Mouse (Mus musculus): ENCODE measurements around the gene Cryzl1.

GRCm38 (mm10) chr16:91680656-91681055, 48.1 kb downstream of the Cryzl1 start:
- TF ChIP-seq CTCF (IDR thresholded peaks at IDR 0.05; ENCODE audit: low read depth) (no peak), EP300 (optimal IDR thresholded peaks at IDR 0.05) (no peak)

All from stomach, postnatal 0 days (tissue).